In genomic region chr19:53420924-53421582, GRCm38 (mm10) we compare ENCODE assay signal across 9 mouse cellular contexts. TPM values are rescaled to one million over a fixed set of nuclear protein-coding genes. Genes with fewer than 3 reads are reported as not detected.
DNase-seq lines count a peak whose midpoint lies in the region; ATAC-seq lines count a peak whose summit lies in the region.
"Had no signal": no experiment of that assay in that cellular context is flagged by ENCODE, and none has a peak within 500 bp of the region (broad histone marks: within the 10 kb centered on the region; RNA-seq: fewer than 3 reads in every experiment).

No protein-coding gene starts in this region.

- peak overlapping the region; percentile 64 for H3K4me2 ChIP-seq in heart, embryonic 16.5 days (ENCODE audit: low read depth, low read length)
- H3K4me2 ChIP-seq in liver, embryonic 16.5 days (ENCODE audit: low read depth, low read length) = peak overlapping the region; percentile 75
- H3K4me2 ChIP-seq in stomach, embryonic 15.5 days = peak overlapping the region; percentile 90

- H3K4me3 ChIP-seq in brown adipose tissue, adult 24 weeks (ENCODE audit: insufficient read depth, low read depth, low read length) = peak overlapping the region; percentile 54
- peak overlapping the region; percentile 54 for H3K4me3 ChIP-seq in erythroblast, embryonic 14.5 days (replicated peaks)
- H3K4me3 ChIP-seq in heart, embryonic 16.5 days (ENCODE audit: low read length) = peak overlapping the region; percentile 46
- peak overlapping the region; percentile 53 for H3K4me3 ChIP-seq in liver, embryonic 16.5 days (ENCODE audit: low read depth, low read length)
- peak overlapping the region; percentile 42 for H3K4me3 ChIP-seq in stomach, embryonic 15.5 days (replicated peaks)

- peaks cover 36% of the 10 kb centered on the region for H3K27me3 ChIP-seq in erythroblast, embryonic 14.5 days (ENCODE audit: control insufficient read depth)
- no peaks in the 10 kb centered on the region for H3K27me3 ChIP-seq in heart, embryonic 16.5 days (ENCODE audit: control insufficient read depth, insufficient read depth, low read length)
- H3K27me3 ChIP-seq in liver, embryonic 16.5 days (ENCODE audit: control insufficient read depth, insufficient read depth, low read depth, low read length) = peaks cover 18% of the 10 kb centered on the region
- H3K27me3 ChIP-seq in stomach, embryonic 15.5 days (replicated peaks) = no peaks in the 10 kb centered on the region

- peak; percentile 79 for DNase-seq in CD8-positive naive resting alpha-beta T cell, adult 2 months (ENCODE audit: low read depth in 2 of 2, low spot score in 2 of 2)
- peak; percentile 84 for DNase-seq in kidney, postnatal 10 days
- DNase-seq in neural tube, embryonic 10.5 days (ENCODE audit: extremely low spot score, low spot score) = peak; percentile 69

- H3K4me1 ChIP-seq in brown adipose tissue, adult 24 weeks (ENCODE audit: control insufficient read depth, insufficient read depth, insufficient read length, low read length) = peaks cover 9% of the 10 kb centered on the region
- peaks cover 12% of the 10 kb centered on the region for H3K4me1 ChIP-seq in erythroblast, embryonic 14.5 days (ENCODE audit: control insufficient read depth)
- peaks cover 11% of the 10 kb centered on the region for H3K4me1 ChIP-seq in heart, embryonic 16.5 days (ENCODE audit: control insufficient read depth, insufficient read depth, low read length)
- peaks cover 7% of the 10 kb centered on the region for H3K4me1 ChIP-seq in liver, embryonic 16.5 days (ENCODE audit: control insufficient read depth, low read depth, low read length)
- H3K4me1 ChIP-seq in stomach, embryonic 15.5 days = peaks cover 12% of the 10 kb centered on the region; the same call in 1 of the 2 replicates

- 0 out of 2 replicates have a peak overlapping the region, but pooled peaks have one; percentile 18 for H3K27ac ChIP-seq in brown adipose tissue, adult 24 weeks (replicated peaks; ENCODE audit: low read depth, low read length)
- H3K27ac ChIP-seq in heart, embryonic 16.5 days (ENCODE audit: low read length) = peak overlapping the region; percentile 71
- no peak overlapping the region for H3K27ac ChIP-seq in liver, embryonic 16.5 days (ENCODE audit: low read length)
- H3K27ac ChIP-seq in stomach, embryonic 15.5 days = peak overlapping the region; percentile 86

- H3K36me3 ChIP-seq in erythroblast, embryonic 14.5 days (ENCODE audit: control insufficient read depth) = no peaks in the 10 kb centered on the region
- H3K36me3 ChIP-seq in heart, embryonic 16.5 days (ENCODE audit: control insufficient read depth, insufficient read depth) = no peaks in the 10 kb centered on the region
- H3K36me3 ChIP-seq in liver, embryonic 16.5 days (ENCODE audit: control insufficient read depth, insufficient read depth) = no peaks in the 10 kb centered on the region
- no peaks in the 10 kb centered on the region for H3K36me3 ChIP-seq in stomach, embryonic 15.5 days

- WGBS in heart, embryonic 16.5 days = under 1% methylated on average over 19 of the region's 19 CpGs
- 2% methylated on average over 19 of the region's 19 CpGs for WGBS in liver, embryonic 16.5 days (ENCODE audit: insufficient replicate concordance)
- under 1% methylated on average over 19 of the region's 19 CpGs for WGBS in stomach, embryonic 15.5 days

- peak; percentile 87 for ATAC-seq in heart, embryonic 16.5 days (replicated peaks; ENCODE audit: extremely low read depth, insufficient read depth, low FRiP score)
- ATAC-seq in liver, embryonic 16.5 days (ENCODE audit: low read depth) = peak; percentile 86
- peak; percentile 92 for ATAC-seq in stomach, embryonic 15.5 days (ENCODE audit: insufficient read depth, low FRiP score, low read depth)

- no peaks in the 10 kb centered on the region for H3K9me3 ChIP-seq in erythroblast, embryonic 14.5 days (ENCODE audit: control insufficient read depth, low read length)
- no peaks in the 10 kb centered on the region for H3K9me3 ChIP-seq in heart, embryonic 16.5 days (replicated peaks; ENCODE audit: control insufficient read depth, low read length)
- no peaks in the 10 kb centered on the region for H3K9me3 ChIP-seq in liver, embryonic 16.5 days (replicated peaks; ENCODE audit: control insufficient read depth, low read length)
- no peaks in the 10 kb centered on the region for H3K9me3 ChIP-seq in stomach, embryonic 15.5 days

- H3K9ac ChIP-seq in heart, embryonic 16.5 days (ENCODE audit: low read length) = peak overlapping the region; percentile 53
- peak overlapping the region; percentile 44; the same call in 1 of the 2 replicates for H3K9ac ChIP-seq in liver, embryonic 16.5 days (ENCODE audit: low read depth, low read length)
- H3K9ac ChIP-seq in stomach, embryonic 15.5 days = peak overlapping the region; percentile 29; the same call in 1 of the 2 replicates

RNA-seq across cellular contexts. Expression of gene Smndc1, which starts 30.7 kb away (rescaled TPM):
- polyA plus RNA-seq in brown adipose tissue, adult 24 weeks (2012; ENCODE audit: insufficient read depth, insufficient read length, missing spikeins) = 21.5 and 23.8 TPM in 2 replicates
- 5.3 and 6.5 TPM in 2 replicates for polyA plus RNA-seq in erythroblast, embryonic 14.5 days (2012)
- polyA plus RNA-seq in heart, embryonic 16.5 days (2015; fragmentation: Nextera tagmentation; extraction: Ambion mirVana) = 25.5 and 28.0 TPM in 2 replicates
- 14.5 and 14.9 TPM in 2 replicates for polyA plus RNA-seq in liver, embryonic 16.5 days (2015; fragmentation: Nextera tagmentation; extraction: Ambion mirVana)
- 38.2 TPM in 2 replicates for polyA plus RNA-seq in stomach, embryonic 15.5 days (2015; fragmentation: Nextera tagmentation; extraction: Ambion mirVana)

RNA-seq across cellular contexts. Expression of gene Gm10197, which starts 49.5 kb away (rescaled TPM):
- not detected in 2 replicates for polyA plus RNA-seq in brown adipose tissue, adult 24 weeks (2012; ENCODE audit: insufficient read depth, insufficient read length, missing spikeins)
- not detected in 2 replicates for polyA plus RNA-seq in erythroblast, embryonic 14.5 days (2012)
- 3.5 TPM in 1 of 2 replicates, not detected in the other for polyA plus RNA-seq in heart, embryonic 16.5 days (2015; fragmentation: Nextera tagmentation; extraction: Ambion mirVana)
- not detected in 2 replicates for polyA plus RNA-seq in liver, embryonic 16.5 days (2015; fragmentation: Nextera tagmentation; extraction: Ambion mirVana)
- 2.5 TPM in 1 of 2 replicates, not detected in the other for polyA plus RNA-seq in stomach, embryonic 15.5 days (2015; fragmentation: Nextera tagmentation; extraction: Ambion mirVana)
- polyA plus RNA-seq: frontal cortex, adult 2 months had no signal
